Mouse (Mus musculus) kidney, postnatal 14 days (tissue): ENCODE measurements around the gene Tenm4.

ENCODE experiments used
- DNase-seq: peaks from one replicate; pipeline ENCODE4 v3.0.0; 2022; ENCODE audit warnings: mixed read lengths

Gene Tenm4

GRCm38 (mm10) chr7:96259630-96260029 is 88.6 kb downstream of the Tenm4 start:
- DNase-seq: no peak

GRCm38 (mm10) chr7:96262182-96262581 is 91.1 kb downstream of the Tenm4 start:
- no peak for DNase-seq

- no peak for DNase-seq
Observed at GRCm38 (mm10) chr7:96265941-96266340, 94.9 kb downstream of the Tenm4 start.

- DNase-seq: no peak
Observed at GRCm38 (mm10) chr7:96267266-96267665, 96.2 kb downstream of the Tenm4 start.

- no peak for DNase-seq
Observed at GRCm38 (mm10) chr7:96270684-96271083, 99.6 kb downstream of the Tenm4 start.

GRCm38 (mm10) chr7:96272068-96272467 is 101.0 kb downstream of the Tenm4 start:
- no peak for DNase-seq

GRCm38 (mm10) chr7:96274486-96274885 is 103.4 kb downstream of the Tenm4 start:
- DNase-seq: no peak

GRCm38 (mm10) chr7:96277550-96277949 is 106.5 kb downstream of the Tenm4 start:
- no peak for DNase-seq

- DNase-seq: no peak
Observed at GRCm38 (mm10) chr7:96278378-96278777, 107.3 kb downstream of the Tenm4 start.

GRCm38 (mm10) chr7:96280795-96281194 is 109.7 kb downstream of the Tenm4 start:
- DNase-seq: no peak

GRCm38 (mm10) chr7:96290576-96290975 is 119.5 kb downstream of the Tenm4 start:
- no peak for DNase-seq

GRCm38 (mm10) chr7:96295959-96296358 is 124.9 kb downstream of the Tenm4 start:
- no peak for DNase-seq

- DNase-seq: no peak
Observed at GRCm38 (mm10) chr7:96300826-96301397, 129.9 kb downstream of the Tenm4 start.

- no peak for DNase-seq
Observed at GRCm38 (mm10) chr7:96301813-96302212, 130.8 kb downstream of the Tenm4 start.

- DNase-seq: no peak
Observed at GRCm38 (mm10) chr7:96303963-96304362, 132.9 kb downstream of the Tenm4 start.

GRCm38 (mm10) chr7:96305382-96305935 is 134.4 kb downstream of the Tenm4 start:
- DNase-seq: no peak

- DNase-seq: no peak
Observed at GRCm38 (mm10) chr7:96308106-96308505, 137.1 kb downstream of the Tenm4 start.

GRCm38 (mm10) chr7:96329343-96329742 is 158.3 kb downstream of the Tenm4 start:
- no peak for DNase-seq

GRCm38 (mm10) chr7:96331186-96331585 is 160.1 kb downstream of the Tenm4 start:
- DNase-seq: peak; percentile 34

GRCm38 (mm10) chr7:96334361-96334760 is 163.3 kb downstream of the Tenm4 start:
- DNase-seq: peak; percentile 25

GRCm38 (mm10) chr7:96336376-96336775 is 165.3 kb downstream of the Tenm4 start:
- no peak for DNase-seq

GRCm38 (mm10) chr7:96340826-96341225 is 169.8 kb downstream of the Tenm4 start:
- DNase-seq: no peak

- no peak for DNase-seq
Observed at GRCm38 (mm10) chr7:96341479-96341878, 170.4 kb downstream of the Tenm4 start.

GRCm38 (mm10) chr7:96342996-96343395 is 171.9 kb downstream of the Tenm4 start:
- no peak for DNase-seq

- DNase-seq: no peak
Observed at GRCm38 (mm10) chr7:96343667-96344066, 172.6 kb downstream of the Tenm4 start.
